ENCODE assay signal across 8 mouse cellular contexts in the genomic region with DNA sequence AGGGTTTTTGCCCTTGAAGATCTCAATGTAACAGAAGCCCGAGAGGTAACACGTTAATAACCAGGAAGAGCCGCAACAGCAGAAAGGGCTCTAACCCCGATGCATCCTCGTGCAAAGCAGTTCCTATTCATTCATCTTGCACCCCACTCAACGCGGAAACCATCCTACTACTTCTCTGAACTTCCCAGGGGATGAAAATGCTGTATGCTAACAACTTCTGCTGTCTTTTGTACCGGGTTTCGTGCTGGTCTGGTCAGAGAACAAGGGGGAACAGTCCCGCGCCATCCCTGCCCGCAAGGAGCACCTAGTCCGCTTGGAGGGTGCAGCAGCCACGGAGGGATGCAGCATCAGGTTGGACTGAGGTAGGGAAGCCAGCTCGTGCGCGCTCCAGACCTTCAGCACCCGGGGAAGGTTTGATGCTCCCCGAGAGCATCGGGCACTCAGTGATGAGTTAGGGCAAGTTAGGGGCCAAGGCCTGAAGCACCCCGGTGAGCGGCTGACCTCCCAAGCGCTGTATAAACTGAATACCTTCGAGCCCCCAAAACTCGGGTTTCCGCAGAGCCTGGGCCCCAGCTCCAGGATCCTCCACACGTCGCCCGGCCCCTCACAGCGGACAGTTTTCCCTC. TPM values are rescaled to one million over a fixed set of nuclear protein-coding genes. Genes with fewer than 3 reads are reported as not detected.
DNase-seq lines count a peak whose midpoint lies in the region; ATAC-seq lines count a peak whose summit lies in the region.

No protein-coding gene starts in this region.

- H3K4me3 ChIP-seq in heart, embryonic 10.5 days = peak overlapping the region; percentile 91

- H3K36me3 ChIP-seq in heart, embryonic 10.5 days = peaks cover 37% of the 10 kb centered on the region

- DNase-seq in CD8-positive naive resting alpha-beta T cell, adult 2 months (ENCODE audit: low read depth in 2 of 2, low spot score in 2 of 2) = peak; percentile 3 to 10
- DNase-seq in T-cell, adult 2 months (ENCODE audit: low spot score) = peak; percentile 14
- peak; percentile 44 for DNase-seq in embryo, embryonic 10 days (ENCODE audit: low spot score)
- DNase-seq in heart, embryonic 10.5 days (ENCODE audit: low spot score) = peak; percentile 80
- peak; percentile 40 for DNase-seq in kidney, postnatal 10 days
- DNase-seq in lung, postnatal 10 days = peak; percentile 13
- DNase-seq in right cerebral cortex, adult 18-20 months = peak; percentile 15

- ATAC-seq in inflammation-experienced regulatory T-cells, adult 6 months = no peak

- H3K9me3 ChIP-seq in heart, embryonic 10.5 days = no peaks in the 10 kb centered on the region

- peaks cover 7% of the 10 kb centered on the region for H3K4me1 ChIP-seq in heart, embryonic 10.5 days

- peak overlapping the region; percentile 91 for H3K27ac ChIP-seq in heart, embryonic 10.5 days

- WGBS in heart, embryonic 10.5 days = under 1% methylated on average over 30 of the region's 30 CpGs

- H3K27me3 ChIP-seq in heart, embryonic 10.5 days (ENCODE audit: insufficient read depth, poor library complexity, severe bottlenecking) = no peaks in the 10 kb centered on the region

RNA-seq across cellular contexts. Expression of a gene that starts 0.6 kb away (rescaled TPM):
- 43.1 and 49.1 TPM in 2 replicates for polyA plus RNA-seq in heart, embryonic 10.5 days (2016; fragmentation: Nextera tagmentation; extraction: Ambion mirVana)
- polyA plus RNA-seq in inflammation-experienced regulatory T-cells, adult 6 months (2017; shearing (Covaris generic)) = 10 to 100 TPM; 21.0 to 37.5 (median 26.5) TPM

RNA-seq across cellular contexts. Expression of a gene that starts 41.9 kb away (rescaled TPM):
- 54.6 and 58.1 TPM in 2 replicates for polyA plus RNA-seq in heart, embryonic 10.5 days (2016; fragmentation: Nextera tagmentation; extraction: Ambion mirVana)
- polyA plus RNA-seq in inflammation-experienced regulatory T-cells, adult 6 months (2017; shearing (Covaris generic)) = 10 to 100 TPM; 35.7 to 37.2 (median 36.6) TPM

RNA-seq across cellular contexts. Expression of a gene that starts 46.2 kb away (rescaled TPM):
- 0.27 and 0.40 TPM in 2 replicates for polyA plus RNA-seq in heart, embryonic 10.5 days (2016; fragmentation: Nextera tagmentation; extraction: Ambion mirVana)
- 1 to 10 TPM in 1 of 3 experiments, under 1 TPM in 2; 0.56 to 5.8 (median 0.71) TPM for polyA plus RNA-seq in inflammation-experienced regulatory T-cells, adult 6 months (2017; shearing (Covaris generic))

Comparison
In these comparisons a context has a peak if more than half of its experiments do, and no peak if none do; other contexts are left out.
1. DNase-seq: peak in every context shown above with its lines; median percentile 80 in heart, embryonic 10.5 days; 44 in embryo, embryonic 10 days; 40 in kidney, postnatal 10 days; 15 in right cerebral cortex, adult 18-20 months; 14 in T-cell, adult 2 months; 13 in lung, postnatal 10 days; 6 in CD8-positive naive resting alpha-beta T cell, adult 2 months.